Mouse (Mus musculus) spleen, adult 2 months (tissue): ENCODE measurements around the gene Fndc5. TPM values are rescaled to one million over a fixed set of nuclear protein-coding genes. Genes with fewer than 3 reads are reported as not detected.

Experiments used
- DNase-seq, 2 experiments: peaks; one replicate each; pipeline versions ENCODE4 v3.0.0 to v3.0.0-alpha.2; 2012 to 2021; ENCODE audit warnings: low spot score in 2 of 2, low read depth in 1 of 2
- H3K27ac ChIP-seq: fragments of 200-500 bp; 2 replicates; pipeline ENCODE4 v1.5.1; 2012; ENCODE audit warnings: low read length, inconsistent platforms; ENCODE audit not compliant: insufficient read depth
- H3K27me3 ChIP-seq: fragments of 200-500 bp; 2 replicates; pipeline ENCODE4 v1.6.1; 2012; ENCODE audit warnings: mild to moderate bottlenecking, moderate library complexity, low read length, inconsistent platforms; ENCODE audit not compliant: control insufficient read depth, insufficient read depth
- H3K36me3 ChIP-seq: fragments of 200-500 bp; 2 replicates; pipeline ENCODE4 v1.6.1; 2012; ENCODE audit warnings: mild to moderate bottlenecking, low read length, inconsistent platforms; ENCODE audit not compliant: control insufficient read depth, insufficient read depth
- H3K4me1 ChIP-seq: fragments of 200-500 bp; 2 replicates; pipeline ENCODE4 v1.6.1; 2011; ENCODE audit warnings: inconsistent platforms; ENCODE audit not compliant: control insufficient read depth, insufficient read depth, insufficient read length
- H3K4me3 ChIP-seq: fragments of 200-500 bp; 2 replicates; pipeline ENCODE4 v1.5.1; 2011; ENCODE audit warnings: mild to moderate bottlenecking, inconsistent platforms; ENCODE audit not compliant: insufficient read depth, insufficient read length; ENCODE audit errors: extremely low read depth
- CTCF ChIP-seq: fragments of 200-500 bp; IDR thresholded peaks from 2 replicates; pipeline ENCODE4 v1.5.1; 2011; ENCODE audit warnings: mild to moderate bottlenecking, inconsistent platforms; ENCODE audit not compliant: insufficient read depth, insufficient read length, insufficient replicate concordance; ENCODE audit errors: extremely low read depth
- POLR2A ChIP-seq: fragments of 200-500 bp; IDR thresholded peaks from 2 replicates; pipeline ENCODE4 v1.6.1; 2011; ENCODE audit warnings: low read depth, low read length, inconsistent platforms
- WGBS: fragments of 180-500 bp; shearing (Covaris S2); methylation state at CpG from one replicate; pipeline ENCODE4 v1.1.7; 2018; 5-methylcytosine and 5-hydroxymethylcytosine counted together
- polyA plus RNA-seq: library from polyadenylated mRNA; depleted of rRNA; stranded (reverse); fragments of >200 nt; gene quantifications from 2 replicates; pipeline ENCODE4 v1.2.3, GENCODE M21; 2012

Gene Fndc5
- polyA plus RNA-seq, 1 experiment = 0.70 TPM

DNA sequence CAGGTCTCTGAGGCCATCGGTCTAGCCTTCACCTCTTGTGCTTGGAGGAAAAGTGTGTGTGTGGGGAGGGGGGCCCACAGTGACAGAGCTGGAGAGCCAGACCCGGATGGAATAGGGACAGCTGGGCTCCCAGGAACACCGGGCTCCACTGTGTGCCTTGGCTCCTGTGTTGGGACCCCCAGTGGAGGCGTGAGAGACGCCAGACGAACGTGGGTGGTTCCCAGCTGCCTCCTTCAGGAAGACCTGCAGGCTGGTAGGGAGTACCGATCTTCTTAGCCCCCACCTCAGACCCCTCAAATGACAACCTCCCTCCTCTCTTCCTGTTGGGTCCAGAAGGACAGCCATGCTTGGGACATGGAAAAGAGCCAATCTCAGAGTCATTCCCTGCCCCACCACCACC lies 14.1 kb upstream of the Fndc5 start:
- Histone ChIP-seq H3K36me3 (no peaks in the 10 kb centered on the region), H3K4me3 (no peak overlapping the region), H3K4me1 (no peaks in the 10 kb centered on the region; the same call in 1 of the 2 replicates), H3K27me3 (peaks cover 20% of the 10 kb centered on the region), H3K27ac (no peak overlapping the region)
- no peak for DNase-seq
- no peak for TF ChIP-seq CTCF
- no peak for TF ChIP-seq POLR2A
- WGBS = 28% methylated on average over 8 of the region's 8 CpGs

DNA sequence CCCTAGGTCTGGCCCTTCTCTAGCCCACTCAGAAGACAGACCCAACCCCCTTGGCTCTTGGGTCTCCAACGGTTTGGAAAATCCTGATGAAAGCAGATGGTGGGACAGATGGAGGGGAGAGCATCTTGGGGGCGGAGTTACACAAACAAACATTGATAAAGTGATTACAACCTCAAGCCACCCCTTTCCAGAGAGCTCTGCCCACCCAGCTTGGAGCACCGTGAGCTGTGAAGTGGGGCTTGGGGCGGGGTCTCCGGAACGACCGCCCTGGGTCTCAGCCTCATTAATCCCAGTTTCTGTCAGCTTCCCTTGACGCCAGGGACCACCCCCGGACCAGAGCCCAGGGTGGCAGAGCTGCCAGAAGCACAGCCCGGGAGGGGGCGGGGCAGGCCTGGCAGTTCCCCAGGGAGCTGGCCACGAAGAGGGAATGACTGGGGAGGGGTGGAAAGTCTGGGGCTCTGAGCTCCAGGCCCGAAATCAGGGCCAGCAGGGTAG lies 12.1 kb upstream of the Fndc5 start:
- no peak for TF ChIP-seq CTCF
- no peak for TF ChIP-seq POLR2A
- 13% methylated on average over 13 of the region's 13 CpGs for WGBS
- H3K36me3 ChIP-seq = no peaks in the 10 kb centered on the region
- no peak overlapping the region for H3K4me3 ChIP-seq
- peaks cover 20% of the 10 kb centered on the region for H3K27me3 ChIP-seq
- no peak for DNase-seq
- no peak overlapping the region for H3K27ac ChIP-seq
- H3K4me1 ChIP-seq = no peaks in the 10 kb centered on the region; the same call in 1 of the 2 replicates

DNA sequence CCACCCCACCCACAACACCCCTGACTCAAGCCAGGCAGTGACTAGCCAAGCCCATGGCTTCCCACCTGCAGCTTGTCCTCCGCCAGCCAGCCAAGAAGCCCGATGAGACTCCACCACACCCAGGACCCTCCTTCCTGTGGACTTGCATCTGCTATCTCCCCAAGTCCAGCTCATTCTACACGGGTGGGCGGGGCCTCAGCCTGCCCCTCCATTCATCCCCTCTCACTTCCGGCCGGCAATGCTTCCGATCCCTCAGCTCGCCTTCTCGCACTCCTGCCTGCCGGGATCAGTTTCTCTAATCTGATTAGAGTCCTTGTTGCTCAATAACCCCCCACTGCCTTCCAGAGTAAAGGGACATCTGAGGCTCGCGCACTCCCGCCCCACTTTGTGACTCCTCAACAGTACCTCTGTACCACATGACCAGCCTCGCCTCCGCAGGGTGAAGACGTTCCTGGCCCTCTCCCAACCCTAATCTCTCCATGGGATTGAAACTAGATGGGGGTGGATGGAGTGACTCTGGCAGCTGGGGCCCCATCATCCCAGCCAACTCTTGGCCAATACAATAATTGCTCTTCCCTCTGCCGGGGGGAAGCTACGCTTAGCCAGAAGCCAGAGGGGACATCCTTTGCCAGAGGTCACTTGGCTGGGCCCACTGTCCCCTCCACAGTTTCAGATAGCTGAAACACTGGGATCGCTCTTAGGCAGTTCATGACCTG lies 10.9 kb upstream of the Fndc5 start:
- Histone ChIP-seq H3K4me1 (peaks cover 4% of the 10 kb centered on the region), H3K36me3 (no peaks in the 10 kb centered on the region), H3K4me3 (no peak overlapping the region), H3K27me3 (peaks cover 16% of the 10 kb centered on the region), H3K27ac (no peak overlapping the region)
- DNase-seq = no peak
- 26% methylated on average over 19 of the region's 19 CpGs for WGBS
- no peak for TF ChIP-seq POLR2A
- no peak for TF ChIP-seq CTCF

DNA sequence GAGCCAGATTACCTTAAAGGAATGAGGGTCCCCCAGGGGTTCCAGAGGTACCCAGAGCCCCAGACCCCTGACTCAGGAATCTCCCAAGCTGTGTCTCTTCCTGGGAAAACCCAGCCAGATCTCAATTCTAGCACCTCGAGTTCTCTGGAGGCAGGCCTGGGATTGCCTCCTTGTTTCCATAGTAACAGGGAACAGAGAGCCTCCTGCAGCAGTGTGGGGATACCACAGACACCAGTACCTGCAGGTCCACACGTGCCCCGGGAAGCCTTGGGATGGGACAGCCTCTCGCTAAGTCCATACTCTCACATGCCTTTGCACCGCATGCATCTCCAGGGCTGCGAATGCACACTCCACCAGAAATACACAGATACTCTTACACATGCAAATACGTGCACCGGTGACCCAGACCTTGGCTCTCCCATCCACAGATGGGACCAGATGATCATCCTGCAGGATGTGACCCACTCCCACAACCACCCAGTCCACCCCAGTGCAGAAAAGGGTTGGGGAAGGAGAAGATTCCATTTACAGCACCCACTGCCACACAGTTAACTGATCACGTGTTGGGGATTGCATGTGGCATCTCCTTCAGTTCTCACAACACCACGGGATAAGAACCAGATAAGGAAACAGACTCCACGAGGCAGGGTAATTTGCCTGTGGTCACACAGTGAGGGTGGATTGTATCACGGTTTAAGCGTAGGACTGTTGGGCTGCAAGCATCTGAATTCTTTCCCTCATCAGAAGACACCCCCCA lies 8.0 kb upstream of the Fndc5 start:
- H3K27me3 ChIP-seq = peaks cover 8% of the 10 kb centered on the region

DNA sequence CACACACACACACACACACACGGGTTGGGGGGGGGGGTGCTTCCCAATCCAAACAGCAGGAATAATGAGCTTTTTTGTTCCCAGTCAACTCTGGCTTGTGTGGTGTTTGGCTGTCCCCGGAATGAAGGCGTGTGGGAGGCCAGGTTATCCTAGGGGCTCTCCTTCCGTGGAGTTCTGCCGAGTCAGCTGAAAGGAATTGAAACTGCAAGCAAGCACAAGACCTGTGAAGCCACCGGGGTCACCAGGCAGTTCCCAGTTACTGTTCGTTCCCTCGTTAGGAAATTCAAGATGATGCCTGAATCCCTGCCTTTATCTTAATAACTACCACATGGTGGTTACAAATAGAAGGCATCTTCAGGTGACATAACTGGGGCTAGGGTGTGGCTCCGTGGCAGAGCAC lies 7.4 kb upstream of the Fndc5 start:
- H3K27me3 ChIP-seq = peaks cover 8% of the 10 kb centered on the region
- no peaks in the 10 kb centered on the region for H3K36me3 ChIP-seq
- no peak overlapping the region for H3K27ac ChIP-seq
- 63% methylated on average over 9 of the region's 9 CpGs for WGBS
- no peak for DNase-seq
- TF ChIP-seq POLR2A (no peak), CTCF (no peak)
- peaks cover 4% of the 10 kb centered on the region; the same call in 1 of the 2 replicates for H3K4me1 ChIP-seq
- no peak overlapping the region for H3K4me3 ChIP-seq

More for the DNA sequence above, 8.0 kb upstream of the Fndc5 start:
- no peak overlapping the region for H3K4me3 ChIP-seq
- H3K27ac ChIP-seq = no peak overlapping the region
- no peak for DNase-seq
- H3K4me1 ChIP-seq = peaks cover 4% of the 10 kb centered on the region; the same call in 1 of the 2 replicates
- H3K36me3 ChIP-seq = no peaks in the 10 kb centered on the region
- TF ChIP-seq CTCF (no peak), POLR2A (no peak)
- WGBS = 65% methylated on average over 13 of the region's 13 CpGs

DNA sequence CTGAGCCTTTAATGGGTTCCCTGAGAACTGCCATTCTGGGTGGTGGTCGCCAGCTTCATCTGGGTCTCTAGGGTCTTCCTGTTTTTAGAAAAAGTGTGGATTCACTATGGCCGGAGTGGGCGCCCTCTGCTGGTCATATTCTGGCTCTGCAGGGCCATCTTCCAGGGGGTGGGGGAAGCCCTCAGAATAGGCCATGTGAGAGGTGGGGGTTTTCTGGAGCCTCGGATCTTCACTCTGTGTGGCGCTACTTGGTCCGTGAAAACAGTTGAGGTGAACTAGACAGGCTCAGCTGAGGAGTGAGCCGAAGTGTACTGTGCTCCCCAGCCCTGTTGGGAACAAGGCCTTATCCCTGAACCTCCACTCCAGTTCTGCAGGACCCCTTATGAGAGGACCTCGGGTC lies 6.7 kb upstream of the Fndc5 start:
- DNase-seq = peak in 1 of 2 experiments; percentile 29
- peaks cover 4% of the 10 kb centered on the region; the same call in 1 of the 2 replicates for H3K4me1 ChIP-seq
- H3K4me3 ChIP-seq = peak overlapping the region; percentile 15; the same call in 1 of the 2 replicates
- TF ChIP-seq CTCF (peak; percentile 69; the same call in 1 of the 2 replicates), POLR2A (no peak)
- peaks cover 6% of the 10 kb centered on the region for H3K27me3 ChIP-seq
- 0 out of 2 replicates have a peak overlapping the region, but pooled peaks have one; percentile 13 for H3K27ac ChIP-seq
- H3K36me3 ChIP-seq = no peaks in the 10 kb centered on the region
- WGBS = 2% methylated on average over 8 of the region's 8 CpGs
